Mouse (Mus musculus) liver, adult (tissue): ENCODE data around the gene 1810010H24Rik.

Experiments used
- GATA4 ChIP-seq: IDR thresholded peaks from 2 replicates; pipeline ENCODE4 v1.6.1; 2014; ENCODE audit warnings: mild to moderate bottlenecking, low read length; ENCODE audit not compliant: insufficient replicate concordance

1810010H24Rik gene

GRCm38 (mm10) chr11:107028754-107029153 lies 3.3 kb downstream of the 1810010H24Rik start:
- TF ChIP-seq GATA4, result no peak

GRCm38 (mm10) chr11:107029536-107029935 lies 4.1 kb downstream of the 1810010H24Rik start:
- no peak for TF ChIP-seq GATA4

- no peak for TF ChIP-seq GATA4
Measured at GRCm38 (mm10) chr11:107031635-107032034, 6.2 kb downstream of the 1810010H24Rik start.

- TF ChIP-seq GATA4, result no peak
Measured at GRCm38 (mm10) chr11:107034085-107034810, 8.8 kb downstream of the 1810010H24Rik start.

GRCm38 (mm10) chr11:107039417-107039816 lies 13.9 kb downstream of the 1810010H24Rik start:
- TF ChIP-seq GATA4, result no peak

- TF ChIP-seq GATA4, result no peak
Measured at GRCm38 (mm10) chr11:107041396-107041795, 15.9 kb downstream of the 1810010H24Rik start.

- no peak for TF ChIP-seq GATA4
Measured at GRCm38 (mm10) chr11:107043361-107043760, 17.9 kb downstream of the 1810010H24Rik start.

- TF ChIP-seq GATA4, result peak; percentile 85; the same call in 1 of the 2 replicates
Measured at GRCm38 (mm10) chr11:107044321-107044720, 18.8 kb downstream of the 1810010H24Rik start.

- no peak for TF ChIP-seq GATA4
Measured at GRCm38 (mm10) chr11:107045546-107045945, 20.1 kb downstream of the 1810010H24Rik start.

GRCm38 (mm10) chr11:107046766-107047620 lies 21.5 kb downstream of the 1810010H24Rik start:
- TF ChIP-seq GATA4, result no peak

- TF ChIP-seq GATA4, result no peak
Measured at GRCm38 (mm10) chr11:107054870-107055269, 29.4 kb downstream of the 1810010H24Rik start.

GRCm38 (mm10) chr11:107057391-107057790 lies 31.9 kb downstream of the 1810010H24Rik start:
- no peak for TF ChIP-seq GATA4

- TF ChIP-seq GATA4, result no peak
Measured at GRCm38 (mm10) chr11:107060941-107061340, 35.5 kb downstream of the 1810010H24Rik start.

- TF ChIP-seq GATA4, result no peak
Measured at GRCm38 (mm10) chr11:107063067-107063466, 37.6 kb downstream of the 1810010H24Rik start.

- no peak for TF ChIP-seq GATA4
Measured at GRCm38 (mm10) chr11:107064590-107064989, 39.1 kb downstream of the 1810010H24Rik start.

GRCm38 (mm10) chr11:107065216-107065785 lies 39.8 kb downstream of the 1810010H24Rik start:
- TF ChIP-seq GATA4, result no peak
